Mouse (Mus musculus): ENCODE measurements around the gene Lat.
"Not testable (repeated sequence)": the region's sequence is repeated elsewhere in the genome, so short reads cannot be mapped to it uniquely, and the experiment has no call there.

DNA sequence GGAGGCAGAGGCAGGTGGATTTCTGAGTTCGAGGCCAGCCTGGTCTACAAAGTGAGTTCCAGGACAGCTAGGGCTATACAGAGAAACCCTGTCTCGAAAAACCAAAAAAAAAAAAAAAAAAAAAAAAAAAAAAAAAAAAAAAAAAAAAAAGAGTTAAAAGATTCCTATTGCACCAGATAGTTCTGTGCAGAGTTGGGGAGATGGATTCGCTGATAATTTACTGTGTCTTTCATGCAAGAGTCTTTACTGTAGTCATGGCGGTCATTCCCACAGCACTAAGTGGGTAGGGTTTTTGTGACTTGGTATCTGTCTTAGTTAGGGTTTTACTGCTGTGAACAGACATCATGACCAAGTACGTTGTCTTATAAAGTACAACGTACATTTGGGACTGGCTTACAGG, 40.5 kb downstream of the Lat start:
- not testable (repeated sequence) for TF ChIP-seq POLR2A (IDR thresholded peaks at IDR 0.05; ENCODE audit: control insufficient read depth, low read depth, low read length); CTCF (IDR thresholded peaks at IDR 0.05; ENCODE audit: control insufficient read depth, insufficient read depth, insufficient replicate concordance, low read depth, low read length)
